Mouse (Mus musculus) kidney, postnatal 0 days (tissue): ENCODE measurements around the gene Adam10. TPM values are rescaled to one million over a fixed set of nuclear protein-coding genes. Genes with fewer than 3 reads are reported as not detected.

Experiments
- ATAC-seq: fragments of 200-750 bp; cut with Nextera tagmentation; replicated peaks from 2 replicates; pipeline ENCODE4 v1.8.0; 2017; ENCODE audit warnings: low read depth, moderate number of reproducible peaks, moderate TSS enrichment, moderate library complexity; ENCODE audit not compliant: low FRiP score
- DNase-seq: peaks from one replicate; pipeline ENCODE4 v3.0.0-alpha.2; 2016; ENCODE audit warnings: low spot score
- H3K27ac ChIP-seq: fragments of 300-500 bp; sonication (generic); 2 replicates; pipeline ENCODE4 v1.5.1; 2014; ENCODE audit warnings: mild to moderate bottlenecking
- H3K27me3 ChIP-seq: fragments of 300-500 bp; sonication (generic); 2 replicates; pipeline ENCODE4 v1.6.1; 2014; ENCODE audit warnings: low read length, mixed read lengths; ENCODE audit not compliant: insufficient read depth
- H3K36me3 ChIP-seq: fragments of 300-500 bp; sonication (generic); 2 replicates; pipeline ENCODE4 v1.6.1; 2014; ENCODE audit warnings: low read length, mixed read lengths; ENCODE audit not compliant: insufficient read depth
- H3K4me1 ChIP-seq: fragments of 300-500 bp; sonication (generic); replicated peaks from 2 replicates; pipeline ENCODE4 v1.6.1; 2014; ENCODE audit warnings: antibody characterized with exemption, low read length, mixed read lengths; ENCODE audit not compliant: insufficient read depth
- H3K4me2 ChIP-seq: fragments of 300-500 bp; sonication (generic); 2 replicates; pipeline ENCODE4 v1.6.1; 2014; ENCODE audit warnings: mild to moderate bottlenecking, low read length, moderate library complexity, mixed read lengths
- H3K4me3 ChIP-seq: fragments of 300-500 bp; sonication (generic); replicated peaks from 2 replicates; pipeline ENCODE4 v1.5.1; 2014; ENCODE audit warnings: low read depth, low read length
- H3K9ac ChIP-seq: fragments of 300-500 bp; sonication (generic); 2 replicates; pipeline ENCODE4 v1.6.1; 2014; ENCODE audit warnings: low read depth, low read length
- H3K9me3 ChIP-seq: fragments of 300-500 bp; sonication (generic); replicated peaks from 2 replicates; pipeline ENCODE4 v1.6.1; 2016; ENCODE audit warnings: low read length, inconsistent platforms, mixed read lengths
- CTCF ChIP-seq: IDR thresholded peaks from 2 replicates; pipeline ENCODE4 v1.5.1; 2016; ENCODE audit warnings: antibody characterized with exemption, low read depth, mild to moderate bottlenecking, moderate library complexity
- WGBS: fragments of 180-500 bp; shearing (Covaris S2); extraction: QIAGEN DNeasy Blood & Tissue Kit; methylation state at CpG from one replicate; pipeline ENCODE4 v1.1.7; 2014; 5-methylcytosine and 5-hydroxymethylcytosine counted together
- microRNA-seq: library from miRNA; unstranded; fragments of <30 nt; microRNA quantifications from one replicate; pipeline ENCODE4, GENCODE M21; 2016
- polyA plus RNA-seq: library from polyadenylated mRNA; unstranded; fragments of >200 nt; fragmentation: Nextera tagmentation; extraction: Ambion mirVana; gene quantifications from 2 replicates; pipeline ENCODE4 v1.2.1, GENCODE M21; 2015

Adam10 gene
- polyA plus RNA-seq, 1 experiment from 2014 or later = 70.5 TPM

DNA sequence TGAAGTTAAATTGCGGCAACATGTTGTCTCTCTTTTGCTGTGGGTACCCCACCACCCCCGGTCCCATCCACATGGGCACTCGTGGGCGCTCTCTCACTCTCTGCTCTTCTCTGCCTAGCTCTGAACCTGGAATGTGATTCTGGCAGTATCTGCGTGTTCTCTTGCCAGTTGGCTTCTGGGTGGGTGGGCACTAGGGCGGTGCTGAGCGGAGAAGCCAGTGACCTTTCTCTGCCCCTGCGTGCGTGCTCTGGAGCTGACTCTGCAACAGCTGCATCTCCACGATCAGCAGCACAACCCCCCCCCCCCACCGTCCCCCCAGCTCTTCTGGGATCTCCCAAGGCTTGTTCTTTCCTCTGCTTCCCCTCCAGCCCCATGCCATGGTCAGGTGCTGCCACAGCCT, 128.9 kb downstream of the Adam10 start:
- Histone ChIP-seq H3K9me3 (no peaks in the 10 kb centered on the region), H3K9ac (no peak overlapping the region), H3K27me3 (no peaks in the 10 kb centered on the region), H3K4me1 (no peaks in the 10 kb centered on the region), H3K36me3 (no peaks in the 10 kb centered on the region), H3K27ac (no peak overlapping the region), H3K4me2 (no peak overlapping the region), H3K4me3 (no peak overlapping the region)
- no peak for ATAC-seq
- no peak for TF ChIP-seq CTCF
- WGBS = 52% methylated on average over 11 of the region's 11 CpGs
- DNase-seq = no peak

DNA sequence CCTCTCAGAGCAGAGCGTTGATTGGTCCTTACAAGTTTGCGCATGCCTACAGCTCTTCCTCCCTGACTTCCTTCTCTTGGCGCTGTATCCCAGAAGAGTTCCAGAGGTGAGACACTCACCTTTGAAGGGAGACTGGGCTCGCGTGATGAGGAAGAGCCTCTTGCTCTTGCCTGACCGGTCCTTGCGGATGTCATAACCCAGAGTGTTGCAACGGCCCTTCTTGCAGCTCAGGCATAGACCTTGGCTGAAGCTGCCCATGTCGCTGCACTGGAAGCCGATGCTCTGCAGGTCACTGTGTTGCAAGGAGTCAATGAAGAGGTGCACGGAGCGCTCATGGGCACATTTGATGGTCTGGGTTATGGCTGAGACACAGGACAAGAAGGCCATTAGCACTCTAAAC, 133.8 kb downstream of the Adam10 start:
- TF ChIP-seq CTCF = no peak
- no peaks in the 10 kb centered on the region for H3K27me3 ChIP-seq
- WGBS = 92% methylated on average over 12 of the region's 12 CpGs

DNA sequence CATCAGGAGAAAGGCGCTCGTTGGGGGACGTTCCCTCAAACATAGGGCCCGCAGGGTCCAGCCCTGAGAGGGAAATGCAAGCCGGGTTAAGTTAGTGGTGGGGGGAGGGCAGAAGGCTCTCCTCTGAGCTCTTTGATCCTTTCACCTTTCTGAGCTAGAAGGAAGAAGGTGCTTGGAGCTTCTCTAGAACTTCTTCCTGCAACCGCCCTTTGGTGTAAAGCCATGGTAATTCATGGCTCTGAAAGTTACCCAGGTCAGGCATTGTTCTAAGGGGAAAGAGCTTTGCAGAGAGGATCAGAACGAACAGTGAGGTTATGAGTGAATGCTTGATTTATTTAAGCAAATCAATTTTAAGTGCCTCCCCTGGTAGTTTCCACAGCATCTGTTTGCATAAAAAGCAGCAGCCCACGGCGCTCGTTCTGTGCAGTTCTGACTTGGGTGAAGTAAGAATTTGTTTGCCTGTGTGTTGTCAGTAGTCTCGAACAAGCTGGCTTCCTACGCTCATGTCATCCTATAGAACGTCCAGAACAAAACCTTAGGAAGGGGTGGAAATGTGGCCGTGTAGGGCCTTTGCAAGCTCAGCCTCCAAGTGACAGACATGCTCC, 138.0 kb downstream of the Adam10 start:
- H3K4me1 ChIP-seq = no peaks in the 10 kb centered on the region
- no peaks in the 10 kb centered on the region for H3K36me3 ChIP-seq
- H3K9ac ChIP-seq = no peak overlapping the region
- no peak for TF ChIP-seq CTCF
- 57% methylated on average over 14 of the region's 14 CpGs for WGBS
- H3K4me3 ChIP-seq = no peak overlapping the region
- no peaks in the 10 kb centered on the region for H3K9me3 ChIP-seq
- ATAC-seq = no peak
- no peak overlapping the region for H3K4me2 ChIP-seq
- no peaks in the 10 kb centered on the region for H3K27me3 ChIP-seq
- H3K27ac ChIP-seq = no peak overlapping the region
- DNase-seq = no peak

More for the DNA sequence above, 133.8 kb downstream of the Adam10 start:
- no peak for ATAC-seq
- DNase-seq = no peak
- Histone ChIP-seq H3K4me2 (no peak overlapping the region), H3K9me3 (no peaks in the 10 kb centered on the region), H3K27ac (no peak overlapping the region), H3K4me1 (no peaks in the 10 kb centered on the region), H3K4me3 (no peak overlapping the region), H3K9ac (no peak overlapping the region), H3K36me3 (no peaks in the 10 kb centered on the region)

DNA sequence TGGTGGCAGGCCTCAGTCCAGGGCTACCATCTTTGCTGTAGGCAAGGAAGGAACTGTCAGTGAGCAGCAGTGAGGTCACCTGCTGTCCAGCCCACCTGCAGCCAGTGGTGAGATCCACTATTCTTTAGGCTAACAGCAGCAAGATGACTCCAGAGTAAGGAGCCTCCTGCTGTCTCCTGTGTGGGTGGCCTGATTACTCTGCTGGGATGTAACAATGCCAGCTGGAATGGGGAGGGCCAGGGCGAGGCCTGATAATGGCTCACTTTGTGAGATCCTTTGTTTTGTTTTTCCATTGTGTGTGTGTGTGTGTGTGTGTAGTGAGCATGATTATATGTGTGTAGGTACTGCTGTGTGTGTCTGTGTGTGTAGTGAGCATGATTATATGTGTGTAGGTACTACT, 138.6 kb downstream of the Adam10 start:
- no peak for DNase-seq
- no peak for ATAC-seq
- Histone ChIP-seq H3K4me3 (no peak overlapping the region), H3K27ac (no peak overlapping the region), H3K9ac (no peak overlapping the region), H3K27me3 (no peaks in the 10 kb centered on the region), H3K36me3 (no peaks in the 10 kb centered on the region), H3K9me3 (no peaks in the 10 kb centered on the region), H3K4me1 (no peaks in the 10 kb centered on the region), H3K4me2 (no peak overlapping the region)
- no peak for TF ChIP-seq CTCF
- 45% methylated on average over 1 of the region's 1 CpGs for whole genome bisulfite sequencing

DNA sequence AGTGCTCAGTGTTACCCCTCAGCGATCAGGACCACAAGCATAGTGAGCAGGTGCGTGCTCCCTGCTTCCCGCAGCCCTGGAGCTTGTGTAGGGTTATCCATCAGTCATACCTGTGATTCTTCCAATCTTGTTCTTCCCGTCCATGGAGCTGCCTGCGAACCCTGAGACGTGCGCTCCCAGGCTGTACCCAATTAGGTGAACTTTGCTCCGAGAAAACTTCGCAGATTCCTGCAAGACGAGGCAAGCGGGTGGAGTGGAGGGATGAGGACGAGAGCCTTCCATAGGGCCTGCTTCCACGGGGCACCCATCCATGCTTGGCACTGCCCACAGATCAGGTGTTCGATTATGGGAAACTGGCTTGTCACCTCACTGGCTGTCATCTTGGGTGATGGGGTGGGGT, 139.9 kb downstream of the Adam10 start:
- TF ChIP-seq CTCF = no peak

DNA sequence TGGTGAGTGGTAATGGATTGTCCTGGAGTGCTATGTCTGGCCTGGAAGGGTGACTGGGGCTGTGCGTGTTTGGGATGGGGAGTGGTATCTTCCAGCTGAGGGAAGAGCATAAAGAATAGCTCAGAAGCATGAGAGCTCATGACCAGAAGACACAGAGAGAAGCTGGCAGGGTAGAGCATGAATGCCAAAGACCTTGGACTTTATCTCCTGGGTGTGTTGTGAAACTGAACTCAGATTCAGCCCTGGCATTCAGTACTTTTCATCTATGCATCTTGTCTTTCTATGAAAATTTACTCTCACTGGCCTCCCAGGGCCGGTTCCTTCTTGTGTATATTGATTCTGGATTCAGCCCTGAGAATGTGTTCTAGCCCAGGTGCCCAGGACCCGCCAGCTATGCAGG, 145.3 kb downstream of the Adam10 start:
- Histone ChIP-seq H3K4me2 (no peak overlapping the region), H3K4me1 (no peaks in the 10 kb centered on the region), H3K27ac (no peak overlapping the region), H3K9me3 (no peaks in the 10 kb centered on the region), H3K27me3 (no peaks in the 10 kb centered on the region), H3K36me3 (no peaks in the 10 kb centered on the region), H3K4me3 (no peak overlapping the region), H3K9ac (no peak overlapping the region)
- no peak for TF ChIP-seq CTCF
- no peak for ATAC-seq
- DNase-seq = no peak
- WGBS = 90% methylated on average over 3 of the region's 3 CpGs

More for the DNA sequence above, 139.9 kb downstream of the Adam10 start:
- Histone ChIP-seq H3K4me2 (no peak overlapping the region), H3K4me3 (no peak overlapping the region), H3K9me3 (no peaks in the 10 kb centered on the region), H3K27ac (no peak overlapping the region), H3K36me3 (no peaks in the 10 kb centered on the region), H3K27me3 (no peaks in the 10 kb centered on the region), H3K9ac (no peak overlapping the region), H3K4me1 (no peaks in the 10 kb centered on the region)
- WGBS = 76% methylated on average over 14 of the region's 14 CpGs
- ATAC-seq (no peak), DNase-seq (no peak)

DNA sequence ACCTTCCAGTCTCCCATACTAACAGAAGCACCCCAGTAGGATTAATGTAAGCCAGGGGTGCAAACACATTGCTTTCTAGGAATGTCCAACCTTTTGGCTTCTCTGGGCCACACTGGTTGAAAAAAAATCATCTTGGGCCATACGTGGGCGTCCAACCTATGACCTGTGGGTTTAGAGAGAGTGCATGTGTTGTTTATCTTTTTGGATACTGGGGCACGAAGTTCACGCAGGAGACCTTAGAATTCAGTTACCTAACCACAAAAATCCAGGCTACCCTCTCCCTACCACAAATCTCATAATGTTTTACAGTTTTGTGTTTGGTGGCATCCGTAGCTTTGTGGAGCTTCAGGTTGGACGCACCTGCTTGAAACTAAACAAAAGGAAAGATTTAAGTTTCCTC, 149.1 kb downstream of the Adam10 start:
- H3K9me3 ChIP-seq = no peaks in the 10 kb centered on the region
- WGBS = 71% methylated on average over 6 of the region's 6 CpGs
- no peak overlapping the region for H3K4me3 ChIP-seq
- no peaks in the 10 kb centered on the region for H3K36me3 ChIP-seq
- no peak for ATAC-seq
- H3K27ac ChIP-seq = no peak overlapping the region
- no peaks in the 10 kb centered on the region for H3K27me3 ChIP-seq
- no peaks in the 10 kb centered on the region for H3K4me1 ChIP-seq
- H3K9ac ChIP-seq = no peak overlapping the region
- no peak for TF ChIP-seq CTCF
- DNase-seq = no peak
- no peak overlapping the region for H3K4me2 ChIP-seq

Small RNA genes within 50 kb of the gene (microRNA-seq; reads per million reads assigned to microRNA genes)
- gene Gm25149 = not detected

Other genes starting within 250 kb of the Adam10 start
- gene Rnf111, start 175.3 kb upstream of the Adam10 start, polyA plus RNA-seq = 21.7 and 23.1 TPM in 2 replicates
- 38.1 and 38.9 TPM in 2 replicates for gene Sltm, start 136.2 kb upstream of the Adam10 start, polyA plus RNA-seq
- gene Gm10642, start 22.7 kb upstream of the Adam10 start, polyA plus RNA-seq = 1.3 and 1.7 TPM in 2 replicates
- 14.6 and 16.9 TPM in 2 replicates for gene Mindy2, start 21.8 kb upstream of the Adam10 start, polyA plus RNA-seq